Mouse (Mus musculus) spleen, adult 18-20 months (tissue): ENCODE data around the gene Sptb.
A peak's percentile ranks its signal among the peaks of the same experiment; 100 is the strongest.

Experiments
- DNase-seq, 2 experiments: peaks; one replicate each; pipeline ENCODE4 v3.0.0; 2022; ENCODE audit warnings: mixed read lengths in 2 of 2

Sptb gene

GRCm38 (mm10) chr12:76672008-76672407 is 38.3 kb downstream of the Sptb start:
- no peak for DNase-seq

GRCm38 (mm10) chr12:76670533-76671086 is 39.7 kb downstream of the Sptb start:
- DNase-seq, result no peak

GRCm38 (mm10) chr12:76669956-76670530 is 40.3 kb downstream of the Sptb start:
- DNase-seq, result no peak

GRCm38 (mm10) chr12:76668654-76669419 is 41.5 kb downstream of the Sptb start:
- DNase-seq, result no peak

GRCm38 (mm10) chr12:76651788-76652345 is 58.5 kb downstream of the Sptb start:
- no peak for DNase-seq

- DNase-seq, result peak; percentile 22 to 52
These were observed 60.3 kb downstream of the Sptb start for GRCm38 (mm10) chr12:76649708-76650687.

GRCm38 (mm10) chr12:76645222-76646110 is 64.9 kb downstream of the Sptb start:
- DNase-seq, result no peak

- no peak for DNase-seq
These were observed 66.7 kb downstream of the Sptb start for GRCm38 (mm10) chr12:76643679-76644078.

GRCm38 (mm10) chr12:76642616-76643015 is 67.7 kb downstream of the Sptb start:
- DNase-seq, result no peak

GRCm38 (mm10) chr12:76640620-76641019 is 69.7 kb downstream of the Sptb start:
- DNase-seq, result no peak

- no peak for DNase-seq
These were observed 75.3 kb downstream of the Sptb start for GRCm38 (mm10) chr12:76634899-76635693.

- no peak for DNase-seq
These were observed 87.0 kb downstream of the Sptb start for GRCm38 (mm10) chr12:76623374-76623773.

- no peak for DNase-seq
These were observed 90.5 kb downstream of the Sptb start for GRCm38 (mm10) chr12:76619847-76620246.

GRCm38 (mm10) chr12:76618175-76618574 is 92.2 kb downstream of the Sptb start:
- DNase-seq, result no peak

- DNase-seq, result no peak
These were observed 94.8 kb downstream of the Sptb start for GRCm38 (mm10) chr12:76615580-76615937.

- DNase-seq, result no peak
These were observed 95.3 kb downstream of the Sptb start for GRCm38 (mm10) chr12:76614868-76615579.

GRCm38 (mm10) chr12:76612621-76613020 is 97.7 kb downstream of the Sptb start:
- DNase-seq, result no peak

GRCm38 (mm10) chr12:76608997-76609565 is 101.3 kb downstream of the Sptb start:
- no peak for DNase-seq

GRCm38 (mm10) chr12:76608241-76608640 is 102.1 kb downstream of the Sptb start:
- no peak for DNase-seq

GRCm38 (mm10) chr12:76605837-76606236 is 104.5 kb downstream of the Sptb start:
- no peak for DNase-seq
